9 mouse cellular contexts compared by ENCODE assay signal in the genomic region with DNA sequence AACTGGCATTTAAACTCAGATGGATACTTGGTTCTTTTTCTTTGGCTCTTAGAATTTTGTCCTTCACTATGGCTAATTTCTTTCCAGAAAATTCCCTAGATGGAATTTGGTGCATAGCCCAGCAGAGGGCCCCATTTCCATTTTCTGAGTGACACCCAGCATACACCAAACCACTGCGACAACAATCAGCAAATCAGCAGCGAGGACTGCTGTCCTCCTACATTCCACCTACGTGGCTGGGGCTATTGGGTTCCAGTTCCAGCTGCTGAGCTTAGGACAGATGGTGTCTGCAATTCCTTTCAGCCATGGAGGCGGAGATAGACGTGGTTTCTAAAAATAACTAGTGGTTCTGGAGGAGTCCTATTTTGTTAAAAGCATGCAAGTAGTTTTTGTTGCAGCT. TPM values are rescaled to one million over a fixed set of nuclear protein-coding genes. Genes with fewer than 3 reads are reported as not detected.
DNase-seq lines count a peak whose midpoint lies in the region; ATAC-seq lines count a peak whose summit lies in the region.
"Had no signal": no experiment of that assay in that cellular context is flagged by ENCODE, and none has a peak within 500 bp of the region (broad histone marks: within the 10 kb centered on the region; RNA-seq: fewer than 3 reads in every experiment).

No protein-coding gene starts in this region.

- ATAC-seq in forebrain, embryonic 13.5 days = 0 out of 2 replicates have a peak, but pooled peaks have one; percentile 55
- ATAC-seq in forebrain, embryonic 11.5 days (replicated peaks; ENCODE audit: low FRiP score) = no peak

- no peak overlapping the region for H3K4me2 ChIP-seq in forebrain, embryonic 13.5 days
- no peak overlapping the region for H3K4me2 ChIP-seq in forebrain, embryonic 11.5 days (ENCODE audit: low read depth, low read length, severe bottlenecking)
- H3K4me2 ChIP-seq: liver, embryonic 13.5 days had no signal

- H3K9me3 ChIP-seq in forebrain, embryonic 13.5 days (replicated peaks) = no peaks in the 10 kb centered on the region
- no peaks in the 10 kb centered on the region for H3K9me3 ChIP-seq in forebrain, embryonic 11.5 days (ENCODE audit: control insufficient read depth, low read length)
- H3K9me3 ChIP-seq in hindbrain, embryonic 10.5 days = no peaks in the 10 kb centered on the region
- H3K9me3 ChIP-seq: liver, embryonic 13.5 days had no signal

- H3K27ac ChIP-seq in forebrain, embryonic 13.5 days = no peak overlapping the region
- H3K27ac ChIP-seq in forebrain, embryonic 11.5 days (ENCODE audit: low read depth, low read length) = no peak overlapping the region
- no peak overlapping the region for H3K27ac ChIP-seq in hindbrain, embryonic 10.5 days
- H3K27ac ChIP-seq: liver, embryonic 13.5 days had no signal

- no peak overlapping the region for H3K9ac ChIP-seq in forebrain, embryonic 13.5 days
- H3K9ac ChIP-seq in forebrain, embryonic 11.5 days (ENCODE audit: low read length) = no peak overlapping the region
- H3K9ac ChIP-seq: liver, embryonic 13.5 days had no signal

- DNase-seq in forebrain, embryonic 11.5 days (ENCODE audit: low spot score) = no peak
- DNase-seq in brain, adult 2 months (ENCODE audit: low read depth, low spot score) = peak; percentile 94
- peak; percentile 81 for DNase-seq in frontal cortex, adult 2 months (ENCODE audit: extremely low spot score in 1 of 2, low spot score in 1 of 2)
- DNase-seq in hindbrain, embryonic 10.5 days (ENCODE audit: low spot score) = peak; percentile 44
- peak; percentile 57 for DNase-seq in layer of hippocampus, adult 9-10 months (ENCODE audit: low spot score)
- DNase-seq in lung, postnatal 36 days = peak; percentile 61
- DNase-seq in yolk sac, embryonic 10.5 days (ENCODE audit: low spot score) = peak; percentile 14
- DNase-seq: liver, embryonic 13.5 days had no signal

- no peak overlapping the region for H3K4me3 ChIP-seq in forebrain, embryonic 13.5 days
- H3K4me3 ChIP-seq in forebrain, embryonic 11.5 days (ENCODE audit: low read depth, low read length) = no peak overlapping the region
- H3K4me3 ChIP-seq in hindbrain, embryonic 10.5 days = no peak overlapping the region
- H3K4me3 ChIP-seq: liver, embryonic 13.5 days had no signal

- no peaks in the 10 kb centered on the region for H3K27me3 ChIP-seq in forebrain, embryonic 13.5 days
- H3K27me3 ChIP-seq in forebrain, embryonic 11.5 days (ENCODE audit: control insufficient read depth, insufficient read depth, low read length) = no peaks in the 10 kb centered on the region
- no peaks in the 10 kb centered on the region for H3K27me3 ChIP-seq in hindbrain, embryonic 10.5 days (ENCODE audit: insufficient read depth, poor library complexity, severe bottlenecking)
- H3K27me3 ChIP-seq: liver, embryonic 13.5 days had no signal

- H3K36me3 ChIP-seq in forebrain, embryonic 13.5 days (ENCODE audit: poor library complexity, severe bottlenecking) = no peaks in the 10 kb centered on the region
- H3K36me3 ChIP-seq in forebrain, embryonic 11.5 days (ENCODE audit: control insufficient read depth, insufficient read depth, low read length) = no peaks in the 10 kb centered on the region
- no peaks in the 10 kb centered on the region for H3K36me3 ChIP-seq in hindbrain, embryonic 10.5 days
- H3K36me3 ChIP-seq: liver, embryonic 13.5 days had no signal

- H3K4me1 ChIP-seq in forebrain, embryonic 13.5 days = no peaks in the 10 kb centered on the region
- no peaks in the 10 kb centered on the region for H3K4me1 ChIP-seq in forebrain, embryonic 11.5 days (replicated peaks; ENCODE audit: control insufficient read depth, insufficient read depth, low read length)
- no peaks in the 10 kb centered on the region for H3K4me1 ChIP-seq in hindbrain, embryonic 10.5 days (replicated peaks)
- H3K4me1 ChIP-seq: liver, embryonic 13.5 days had no signal

- WGBS in forebrain, embryonic 13.5 days = 44% methylated on average over 5 of the region's 5 CpGs
- 41% methylated on average over 5 of the region's 5 CpGs for WGBS in forebrain, embryonic 11.5 days
- WGBS in hindbrain, embryonic 10.5 days = 39% methylated on average over 5 of the region's 5 CpGs

RNA-seq across cellular contexts. Expression of a gene that starts 31.3 kb away (rescaled TPM):
- 167 and 187 TPM in 2 replicates for polyA plus RNA-seq in forebrain, embryonic 13.5 days (2015; fragmentation: Nextera tagmentation; extraction: Ambion mirVana)
- polyA plus RNA-seq in forebrain, embryonic 11.5 days (2014; fragmentation: Nextera tagmentation; extraction: Ambion mirVana) = 97.1 and 104 TPM in 2 replicates
- polyA plus RNA-seq in frontal cortex, adult 2 months (2012; rRNA removed) = 232 and 257 TPM in 2 replicates
- 103 and 115 TPM in 2 replicates for polyA plus RNA-seq in hindbrain, embryonic 10.5 days (2016; fragmentation: Nextera tagmentation; extraction: Ambion mirVana)

RNA-seq across cellular contexts. Expression of a gene that starts 41.0 kb away (rescaled TPM):
- 2.2 and 4.4 TPM in 2 replicates for polyA plus RNA-seq in forebrain, embryonic 13.5 days (2015; fragmentation: Nextera tagmentation; extraction: Ambion mirVana)
- 5.8 and 7.4 TPM in 2 replicates for polyA plus RNA-seq in forebrain, embryonic 11.5 days (2014; fragmentation: Nextera tagmentation; extraction: Ambion mirVana)
- polyA plus RNA-seq in frontal cortex, adult 2 months (2012; rRNA removed) = 1.5 and 1.6 TPM in 2 replicates
- 10.3 and 10.6 TPM in 2 replicates for polyA plus RNA-seq in hindbrain, embryonic 10.5 days (2016; fragmentation: Nextera tagmentation; extraction: Ambion mirVana)
